Mouse (Mus musculus): ENCODE measurements around the gene Sh2d4b. TPM values are rescaled to one million over a fixed set of nuclear protein-coding genes. Genes with fewer than 3 reads are reported as not detected.

Gene Sh2d4b
- polyA plus RNA-seq, 1 experiment from 2014 or later: 0.40 TPM

DNA sequence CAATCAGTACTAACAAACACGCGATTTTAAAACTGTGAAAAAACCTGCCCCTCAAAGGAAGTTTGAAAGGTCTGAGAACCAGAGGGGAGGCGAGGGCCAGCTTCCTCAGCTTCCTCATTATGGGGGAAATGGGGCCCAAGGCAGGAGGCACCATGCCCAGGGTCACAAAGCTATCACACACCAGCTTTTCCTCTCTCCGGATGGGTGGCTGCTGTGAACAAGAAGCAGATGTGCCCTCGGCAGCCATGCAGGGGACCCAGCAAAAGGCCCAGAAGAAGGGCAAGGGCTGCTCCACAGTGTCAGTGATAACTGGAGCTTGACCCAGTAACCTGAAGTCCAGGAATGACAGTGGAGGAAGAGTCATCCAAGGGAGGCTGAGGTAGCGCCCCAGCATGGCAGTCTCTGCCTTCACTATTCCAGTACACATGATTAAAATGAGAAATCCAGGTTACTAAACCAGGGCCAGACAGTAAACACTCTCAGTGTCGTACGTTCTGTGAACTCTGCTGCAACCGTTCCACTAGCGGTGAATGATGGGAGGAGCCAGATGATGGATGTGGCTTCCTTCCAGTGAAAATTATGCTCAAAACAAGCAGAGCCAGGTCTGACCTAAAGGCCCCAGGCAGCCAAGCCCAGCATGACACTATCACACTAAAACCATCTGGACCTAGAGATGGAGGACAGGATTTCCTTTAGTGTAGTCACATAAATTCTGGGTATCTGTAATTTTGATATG lies 31.5 kb upstream of the Sh2d4b start:
- 60% methylated on average over 10 of the region's 10 CpGs for WGBS
- H3K9me3 ChIP-seq: no peaks in the 10 kb centered on the region
- peaks cover 41% of the 10 kb centered on the region for H3K36me3 ChIP-seq (replicated peaks)
- DNase-seq (ENCODE audit: low spot score): peak; percentile 23
- H3K4me1 ChIP-seq: peaks cover 34% of the 10 kb centered on the region
- H3K4me3 ChIP-seq: no peak overlapping the region
- 0 out of 2 replicates have a peak overlapping the region, but pooled peaks have one; percentile 19 for H3K27ac ChIP-seq (replicated peaks)
- no peaks in the 10 kb centered on the region for H3K27me3 ChIP-seq (replicated peaks; ENCODE audit: low read depth, poor library complexity, severe bottlenecking)

GRCm38 (mm10) chr14:40921241-40921640 lies 28.2 kb upstream of the Sh2d4b start:
- no peak overlapping the region for H3K4me3 ChIP-seq
- H3K27me3 ChIP-seq (replicated peaks; ENCODE audit: low read depth, poor library complexity, severe bottlenecking): no peaks in the 10 kb centered on the region
- WGBS: 86% methylated on average over 1 of the region's 1 CpGs
- peaks cover 20% of the 10 kb centered on the region for H3K4me1 ChIP-seq
- no peaks in the 10 kb centered on the region for H3K9me3 ChIP-seq
- peaks cover 47% of the 10 kb centered on the region for H3K36me3 ChIP-seq (replicated peaks)
- no peak for DNase-seq (ENCODE audit: low spot score)
- H3K27ac ChIP-seq (replicated peaks): no peak overlapping the region

DNA sequence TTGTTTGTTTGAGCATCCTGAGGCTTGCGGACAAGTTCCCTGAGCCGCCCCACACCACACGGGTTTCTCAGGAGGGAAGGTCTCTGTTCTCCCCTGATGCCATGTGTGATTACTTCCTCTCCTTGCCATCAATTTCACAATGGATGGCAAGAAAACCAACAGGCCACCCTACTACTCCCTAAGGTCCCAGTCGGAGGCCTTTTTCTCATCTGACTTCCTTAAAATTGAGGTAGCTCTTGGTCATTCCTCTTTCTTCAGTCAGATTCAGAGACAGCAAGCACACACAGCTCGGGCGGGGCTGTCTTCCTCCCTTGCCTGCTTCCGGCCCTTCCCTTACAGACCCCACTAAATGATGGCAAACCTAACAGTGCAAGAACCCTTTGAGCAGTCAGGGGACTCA lies 26.5 kb upstream of the Sh2d4b start:
- Histone ChIP-seq H3K9me3 (no peaks in the 10 kb centered on the region), H3K4me3 (no peak overlapping the region), H3K27ac (replicated peaks) (no peak overlapping the region), H3K27me3 (replicated peaks; ENCODE audit: low read depth, poor library complexity, severe bottlenecking) (no peaks in the 10 kb centered on the region), H3K36me3 (replicated peaks) (peaks cover 55% of the 10 kb centered on the region), H3K4me1 (peaks cover 19% of the 10 kb centered on the region)
- DNase-seq (ENCODE audit: low spot score): no peak
- WGBS: 85% methylated on average over 7 of the region's 7 CpGs

DNA sequence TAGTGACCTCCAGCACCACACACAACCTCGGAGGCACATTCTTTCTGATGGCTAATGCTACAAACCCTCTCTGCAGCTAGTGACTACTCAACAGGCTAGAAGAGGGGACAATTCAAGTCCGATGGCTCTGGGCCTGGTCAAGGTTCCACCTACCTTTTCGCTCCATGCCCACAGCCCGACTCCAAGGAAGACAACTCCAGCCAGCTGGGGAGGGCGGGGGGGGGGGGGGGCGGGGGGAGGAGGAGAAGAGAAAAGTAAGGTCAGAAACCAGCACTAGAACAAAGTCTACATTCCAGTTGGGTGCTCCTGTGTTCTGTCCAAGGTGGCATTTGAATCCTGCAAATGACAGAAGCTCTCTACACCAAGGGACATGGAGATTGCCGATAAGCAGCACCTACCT lies 25.4 kb upstream of the Sh2d4b start:
- 72% methylated on average over 7 of the region's 7 CpGs for WGBS
- H3K4me1 ChIP-seq: peaks cover 14% of the 10 kb centered on the region
- no peak for DNase-seq (ENCODE audit: low spot score)
- no peak overlapping the region for H3K27ac ChIP-seq (replicated peaks)
- H3K36me3 ChIP-seq (replicated peaks): peaks cover 65% of the 10 kb centered on the region
- no peaks in the 10 kb centered on the region for H3K9me3 ChIP-seq
- no peaks in the 10 kb centered on the region for H3K27me3 ChIP-seq (replicated peaks; ENCODE audit: low read depth, poor library complexity, severe bottlenecking)
- H3K4me3 ChIP-seq: no peak overlapping the region

GRCm38 (mm10) chr14:40917632-40918031 lies 24.6 kb upstream of the Sh2d4b start:
- H3K4me3 ChIP-seq: no peak overlapping the region
- H3K9me3 ChIP-seq: no peaks in the 10 kb centered on the region
- no peak overlapping the region for H3K27ac ChIP-seq (replicated peaks)
- peaks cover 14% of the 10 kb centered on the region for H3K4me1 ChIP-seq
- WGBS: 0% methylated on average over 1 of the region's 1 CpGs
- peaks cover 65% of the 10 kb centered on the region for H3K36me3 ChIP-seq (replicated peaks)
- DNase-seq (ENCODE audit: low spot score): peak; percentile 87
- H3K27me3 ChIP-seq (replicated peaks; ENCODE audit: low read depth, poor library complexity, severe bottlenecking): no peaks in the 10 kb centered on the region

DNA sequence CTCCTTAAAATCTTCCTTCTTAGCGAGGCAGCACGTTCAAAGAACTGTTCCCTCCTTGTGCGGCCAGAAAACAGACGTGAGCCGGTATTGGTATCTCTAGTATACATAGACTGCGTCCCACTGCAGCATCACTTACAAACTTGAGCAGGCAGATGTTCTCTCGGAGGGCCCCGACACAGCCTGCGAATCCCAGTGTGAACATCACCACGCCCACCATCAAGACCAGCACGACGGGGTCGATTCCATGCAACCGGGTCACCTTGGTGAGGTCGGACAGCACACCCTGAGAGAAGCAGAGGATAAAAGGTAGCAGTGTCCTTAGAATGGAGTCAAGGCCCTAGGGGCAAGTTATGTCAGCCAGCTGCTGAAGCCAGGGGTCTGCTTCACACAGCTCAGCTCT lies 23.6 kb upstream of the Sh2d4b start:
- Histone ChIP-seq H3K4me3 (no peak overlapping the region), H3K27me3 (replicated peaks; ENCODE audit: low read depth, poor library complexity, severe bottlenecking) (no peaks in the 10 kb centered on the region), H3K36me3 (replicated peaks) (peaks cover 61% of the 10 kb centered on the region), H3K9me3 (no peaks in the 10 kb centered on the region), H3K27ac (replicated peaks) (no peak overlapping the region), H3K4me1 (peaks cover 14% of the 10 kb centered on the region)
- WGBS: 78% methylated on average over 15 of the region's 15 CpGs
- DNase-seq (ENCODE audit: low spot score): no peak

- no peaks in the 10 kb centered on the region for H3K9me3 ChIP-seq
- H3K36me3 ChIP-seq (replicated peaks): peaks cover 62% of the 10 kb centered on the region
- H3K4me3 ChIP-seq: no peak overlapping the region
- peaks cover 14% of the 10 kb centered on the region for H3K4me1 ChIP-seq
- WGBS: 96% methylated on average over 8 of the region's 8 CpGs
- no peak overlapping the region for H3K27ac ChIP-seq (replicated peaks)
- H3K27me3 ChIP-seq (replicated peaks; ENCODE audit: low read depth, poor library complexity, severe bottlenecking): no peaks in the 10 kb centered on the region
- DNase-seq (ENCODE audit: low spot score): no peak
These were observed 22.8 kb upstream of the Sh2d4b start for GRCm38 (mm10) chr14:40915838-40916237.

DNA sequence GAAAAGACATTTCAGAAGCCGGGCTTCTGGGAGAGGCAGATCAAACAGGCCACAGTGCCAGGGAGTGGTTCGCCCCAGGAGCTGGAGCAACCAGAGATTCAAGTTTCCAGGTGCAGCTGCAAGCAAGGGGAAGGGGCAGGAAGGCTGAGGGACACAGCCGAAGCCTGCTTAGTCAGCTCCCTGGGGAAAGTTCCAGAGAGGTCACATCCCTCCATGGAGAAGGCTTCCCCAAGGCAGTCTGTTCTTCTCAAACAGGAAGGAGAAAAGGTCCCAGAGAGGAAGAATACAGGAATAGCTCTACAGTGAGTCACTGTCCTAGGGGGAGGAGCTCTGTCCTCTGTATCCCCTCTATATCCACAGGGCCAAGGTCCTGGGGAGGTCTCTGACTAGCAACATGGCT lies 21.6 kb upstream of the Sh2d4b start:
- H3K27me3 ChIP-seq (replicated peaks; ENCODE audit: low read depth, poor library complexity, severe bottlenecking): no peaks in the 10 kb centered on the region
- no peak overlapping the region for H3K4me3 ChIP-seq
- H3K4me1 ChIP-seq: peaks cover 14% of the 10 kb centered on the region
- no peaks in the 10 kb centered on the region for H3K9me3 ChIP-seq
- DNase-seq (ENCODE audit: low spot score): no peak
- peaks cover 68% of the 10 kb centered on the region for H3K36me3 ChIP-seq (replicated peaks)
- no peak overlapping the region for H3K27ac ChIP-seq (replicated peaks)
- 83% methylated on average over 3 of the region's 3 CpGs for WGBS

DNA sequence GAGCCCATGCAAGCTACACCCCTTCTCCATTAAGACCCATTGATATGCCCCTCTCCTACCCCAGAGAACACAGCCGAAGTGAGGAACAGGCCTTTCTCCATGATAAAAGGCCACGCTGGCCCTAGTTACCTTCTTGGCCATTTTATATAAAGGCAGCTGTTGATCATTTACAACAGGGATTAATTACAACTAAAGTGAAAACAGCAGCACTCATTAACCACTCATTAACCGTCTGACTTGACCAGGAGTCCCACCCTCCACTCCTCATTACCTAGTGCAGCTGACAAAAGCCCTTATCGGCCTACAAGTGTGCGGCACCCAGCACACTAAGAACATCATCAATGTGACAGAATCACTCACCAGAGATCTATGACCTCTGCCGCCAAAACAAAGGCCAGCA lies 20.6 kb upstream of the Sh2d4b start:
- peaks cover 14% of the 10 kb centered on the region for H3K4me1 ChIP-seq
- H3K9me3 ChIP-seq: no peaks in the 10 kb centered on the region
- no peak overlapping the region for H3K4me3 ChIP-seq
- H3K27ac ChIP-seq (replicated peaks): no peak overlapping the region
- H3K36me3 ChIP-seq (replicated peaks): peaks cover 78% of the 10 kb centered on the region
- WGBS: 72% methylated on average over 6 of the region's 6 CpGs
- no peaks in the 10 kb centered on the region for H3K27me3 ChIP-seq (replicated peaks; ENCODE audit: low read depth, poor library complexity, severe bottlenecking)
- no peak for DNase-seq (ENCODE audit: low spot score)

- no peaks in the 10 kb centered on the region for H3K9me3 ChIP-seq
- no peak for DNase-seq (ENCODE audit: low spot score)
- peaks cover 6% of the 10 kb centered on the region for H3K4me1 ChIP-seq
- H3K36me3 ChIP-seq (replicated peaks): peaks cover 93% of the 10 kb centered on the region
- H3K4me3 ChIP-seq: no peak overlapping the region
- H3K27me3 ChIP-seq (replicated peaks; ENCODE audit: low read depth, poor library complexity, severe bottlenecking): no peaks in the 10 kb centered on the region
- no peak overlapping the region for H3K27ac ChIP-seq (replicated peaks)
These were observed 18.5 kb upstream of the Sh2d4b start for GRCm38 (mm10) chr14:40911529-40911928.

GRCm38 (mm10) chr14:40908763-40909162 lies 15.7 kb upstream of the Sh2d4b start:
- no peak overlapping the region for H3K27ac ChIP-seq (replicated peaks)
- H3K4me1 ChIP-seq: peaks cover 12% of the 10 kb centered on the region; the same call in 1 of the 2 replicates
- H3K36me3 ChIP-seq (replicated peaks): peaks cover 85% of the 10 kb centered on the region
- no peaks in the 10 kb centered on the region for H3K9me3 ChIP-seq
- WGBS: 91% methylated on average over 9 of the region's 9 CpGs
- no peak for DNase-seq (ENCODE audit: low spot score)
- no peak overlapping the region for H3K4me3 ChIP-seq
- H3K27me3 ChIP-seq (replicated peaks; ENCODE audit: low read depth, poor library complexity, severe bottlenecking): no peaks in the 10 kb centered on the region

- no peaks in the 10 kb centered on the region for H3K9me3 ChIP-seq
- peaks cover 70% of the 10 kb centered on the region for H3K36me3 ChIP-seq (replicated peaks)
- WGBS: 91% methylated on average over 9 of the region's 9 CpGs
- no peak for DNase-seq (ENCODE audit: low spot score)
- H3K27me3 ChIP-seq (replicated peaks; ENCODE audit: low read depth, poor library complexity, severe bottlenecking): no peaks in the 10 kb centered on the region
- no peak overlapping the region for H3K27ac ChIP-seq (replicated peaks)
- H3K4me3 ChIP-seq: no peak overlapping the region
- H3K4me1 ChIP-seq: peaks cover 28% of the 10 kb centered on the region
These were observed 13.7 kb upstream of the Sh2d4b start for GRCm38 (mm10) chr14:40906770-40907169.

DNA sequence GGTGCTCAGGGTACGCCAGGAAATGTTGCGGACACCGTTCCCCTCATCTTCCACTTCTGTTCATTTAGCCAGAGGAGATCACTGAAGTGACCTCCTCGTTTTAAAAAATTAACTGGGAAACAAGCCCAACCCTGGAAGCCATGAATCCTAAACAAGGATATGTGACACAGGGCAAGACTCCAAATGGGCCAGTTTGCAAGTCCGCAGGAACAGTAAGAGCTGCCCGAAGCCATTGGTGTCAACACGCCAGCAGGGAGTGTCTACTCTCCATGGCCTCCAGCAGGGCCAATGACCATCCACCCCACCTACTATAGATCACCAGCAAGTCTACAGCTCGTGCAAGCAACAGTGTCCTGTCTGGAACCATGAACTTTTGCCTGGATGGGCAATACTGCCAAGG lies 12.7 kb upstream of the Sh2d4b start:
- Histone ChIP-seq H3K4me1 (peaks cover 29% of the 10 kb centered on the region), H3K36me3 (replicated peaks) (peaks cover 60% of the 10 kb centered on the region), H3K27me3 (replicated peaks; ENCODE audit: low read depth, poor library complexity, severe bottlenecking) (no peaks in the 10 kb centered on the region), H3K9me3 (no peaks in the 10 kb centered on the region), H3K27ac (replicated peaks) (no peak overlapping the region), H3K4me3 (no peak overlapping the region)
- WGBS: 94% methylated on average over 8 of the region's 8 CpGs
- no peak for DNase-seq (ENCODE audit: low spot score)

Data from embryonic facial prominence, embryonic 10.5 days (tissue).